Mouse (Mus musculus): ENCODE results near the gene Igll1.
"Not testable (repeated sequence)": the region's sequence is repeated elsewhere in the genome, so short reads cannot be mapped to it uniquely, and the experiment has no call there.

Igll1 gene

DNA sequence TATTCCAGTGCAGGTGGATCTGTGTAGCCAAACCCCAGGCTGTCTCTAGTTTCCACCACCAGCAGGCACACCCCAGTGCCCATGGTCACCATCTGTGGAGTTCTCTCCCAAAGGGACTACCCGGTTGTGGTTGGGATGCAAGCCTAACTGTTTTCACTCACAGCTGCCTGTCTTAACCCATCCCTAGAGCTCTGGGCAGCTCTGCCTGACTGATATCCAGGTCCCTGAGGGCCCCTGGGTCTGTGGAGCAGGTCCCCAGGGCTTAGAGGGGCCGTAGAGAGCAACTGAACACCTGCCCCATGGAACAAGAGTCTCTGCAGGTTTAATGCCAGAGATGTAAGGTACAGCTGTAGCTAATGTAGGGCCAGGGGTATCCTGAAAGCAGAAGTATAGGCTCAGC is at the start of gene Igll1:
Gene Igll1 (minus strand): TSS at position 8 of the 400 bp plus-strand sequence.
- DNase-seq (ENCODE audit: low read depth, low spot score), result no peak

- peak; percentile 73 for DNase-seq (ENCODE audit: low read depth, low spot score)
Observed at GRCm38 (mm10) chr16:16913440-16913839, 49.7 kb upstream of the Igll1 start.

DNA sequence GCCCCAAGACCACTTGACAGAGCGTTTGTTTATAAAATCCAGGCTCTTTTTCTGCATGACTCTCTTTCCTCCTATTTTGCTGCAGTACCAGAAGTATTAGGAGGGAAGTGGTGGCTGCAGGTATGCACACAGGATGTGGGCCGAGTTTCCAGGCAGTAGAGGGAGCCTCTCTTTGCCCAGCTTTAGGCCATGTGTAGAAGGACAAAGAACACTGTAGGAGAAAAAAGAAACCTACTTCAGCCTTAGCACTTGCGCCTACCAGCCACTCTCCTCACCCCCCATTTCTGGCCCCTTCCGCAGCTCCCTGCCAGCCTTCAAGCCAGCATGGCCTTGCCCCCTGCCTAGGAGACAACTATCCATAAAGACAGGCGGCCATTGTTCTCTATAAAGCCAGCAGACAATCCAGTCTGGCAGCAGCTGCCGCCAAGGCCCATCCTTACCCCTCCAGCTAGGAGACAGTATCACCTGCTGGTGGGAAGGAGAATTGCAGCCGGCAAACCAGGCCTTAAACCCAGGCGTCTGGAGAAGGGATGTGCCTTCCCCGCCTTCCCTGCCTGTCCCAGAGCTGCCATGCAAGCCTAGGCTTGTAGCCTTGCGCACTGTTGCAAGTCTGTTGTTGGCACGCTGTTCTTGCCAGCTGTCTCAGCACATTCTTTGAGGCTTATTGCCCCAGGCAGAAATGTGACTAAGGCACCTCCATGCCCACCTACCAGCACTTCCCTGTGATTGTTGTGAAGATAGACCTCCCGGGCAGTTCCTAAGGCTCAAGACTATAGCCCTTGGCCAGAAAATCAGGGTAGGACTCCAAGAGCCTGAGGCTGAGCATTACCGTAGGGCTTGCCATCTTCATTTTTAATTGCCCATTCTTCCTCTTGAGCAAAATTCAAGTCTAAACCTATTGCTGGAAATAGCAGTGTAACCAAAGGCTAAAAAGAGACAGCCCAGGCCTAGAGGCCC is 48.1 kb upstream of the Igll1 start:
- DNase-seq (ENCODE audit: low read depth, low spot score), result peak; percentile 93

DNA sequence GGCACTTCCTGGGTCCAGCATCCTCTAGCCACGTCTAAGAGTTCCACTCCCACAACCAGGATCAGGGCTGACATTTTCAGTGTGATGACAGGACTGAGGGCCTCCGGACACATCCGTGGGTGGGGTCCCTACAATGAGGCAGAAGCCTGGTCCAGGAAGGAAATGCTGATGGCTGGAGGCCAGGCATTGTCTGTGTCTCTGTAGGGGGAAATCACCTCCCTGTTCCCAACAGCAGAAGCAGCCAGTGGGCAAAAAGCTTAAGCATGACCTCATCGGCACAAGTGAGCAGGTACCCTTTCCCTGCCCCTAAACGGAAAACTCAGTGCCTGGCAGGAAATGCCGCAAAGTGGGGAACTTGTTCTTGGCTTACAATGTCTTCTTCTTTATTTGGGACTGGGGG is 44.0 kb upstream of the Igll1 start:
- no peak for DNase-seq (ENCODE audit: low read depth, low spot score)

DNA sequence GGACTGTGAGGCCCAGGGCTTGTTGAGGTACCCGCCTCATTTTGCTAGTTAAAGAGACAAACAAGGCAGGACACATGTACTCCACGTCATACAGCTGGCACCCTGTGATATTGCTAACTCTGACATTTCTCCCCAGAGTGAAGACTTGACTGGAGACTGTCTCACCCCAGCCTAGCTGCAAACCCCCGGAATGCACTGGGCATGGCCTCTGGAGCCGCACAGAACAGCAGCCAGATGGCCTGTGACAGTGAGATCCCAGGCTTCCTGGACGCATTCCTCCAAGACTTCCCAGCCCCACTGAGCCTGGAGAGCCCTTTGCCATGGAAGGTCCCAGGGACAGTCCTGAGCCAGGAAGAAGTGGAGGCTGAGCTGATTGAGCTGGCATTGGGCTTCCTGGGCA is 39.4 kb upstream of the Igll1 start:
- no peak for DNase-seq (ENCODE audit: low read depth, low spot score)

DNA sequence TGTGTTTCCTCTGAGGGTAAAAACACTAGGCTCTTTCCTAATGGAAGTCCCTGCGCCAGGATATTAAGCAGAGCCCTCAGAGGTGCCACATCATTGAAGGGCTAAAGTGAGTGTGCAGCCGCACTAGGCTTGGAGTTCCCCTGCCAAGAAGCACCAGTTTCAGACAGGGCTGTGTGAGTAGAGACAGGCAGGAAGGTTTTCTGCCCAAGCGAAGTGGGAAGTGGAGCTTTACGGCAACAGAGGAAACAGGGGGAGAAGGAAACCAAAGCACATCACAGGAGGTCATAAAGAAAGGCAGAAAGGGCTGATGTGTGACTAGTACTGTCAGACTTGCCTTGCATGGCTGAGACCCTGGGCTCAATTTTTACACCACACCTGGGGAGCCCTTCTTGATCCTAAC is 38.5 kb upstream of the Igll1 start:
- DNase-seq (ENCODE audit: low read depth, low spot score), result no peak

DNA sequence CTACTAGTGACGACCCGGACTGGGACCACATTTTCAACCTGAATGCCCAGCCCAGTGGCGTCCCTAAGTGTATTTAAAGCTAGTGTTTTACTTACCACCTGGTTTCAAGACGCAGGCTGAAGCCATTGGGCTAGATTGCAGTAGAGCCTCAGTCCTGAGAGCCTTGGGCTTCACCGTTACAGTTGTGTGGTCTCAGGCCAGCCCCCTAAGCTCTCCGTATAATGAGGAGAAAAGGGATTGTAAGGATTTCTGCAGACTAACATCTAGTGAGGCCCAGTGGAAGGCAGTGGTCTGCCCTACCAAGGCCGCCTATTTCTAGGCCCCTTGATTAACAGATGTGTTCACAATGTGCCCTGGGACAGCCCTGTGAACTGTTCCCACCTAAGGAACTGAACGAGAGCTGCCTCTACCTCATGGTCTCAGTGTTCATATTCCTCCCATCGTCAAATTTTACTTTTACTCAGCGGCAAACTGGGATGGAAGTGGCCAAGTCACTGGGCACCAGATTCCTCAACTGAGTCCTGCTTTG is 33.3 kb upstream of the Igll1 start:
- DNase-seq (ENCODE audit: low read depth, low spot score), result no peak

DNA sequence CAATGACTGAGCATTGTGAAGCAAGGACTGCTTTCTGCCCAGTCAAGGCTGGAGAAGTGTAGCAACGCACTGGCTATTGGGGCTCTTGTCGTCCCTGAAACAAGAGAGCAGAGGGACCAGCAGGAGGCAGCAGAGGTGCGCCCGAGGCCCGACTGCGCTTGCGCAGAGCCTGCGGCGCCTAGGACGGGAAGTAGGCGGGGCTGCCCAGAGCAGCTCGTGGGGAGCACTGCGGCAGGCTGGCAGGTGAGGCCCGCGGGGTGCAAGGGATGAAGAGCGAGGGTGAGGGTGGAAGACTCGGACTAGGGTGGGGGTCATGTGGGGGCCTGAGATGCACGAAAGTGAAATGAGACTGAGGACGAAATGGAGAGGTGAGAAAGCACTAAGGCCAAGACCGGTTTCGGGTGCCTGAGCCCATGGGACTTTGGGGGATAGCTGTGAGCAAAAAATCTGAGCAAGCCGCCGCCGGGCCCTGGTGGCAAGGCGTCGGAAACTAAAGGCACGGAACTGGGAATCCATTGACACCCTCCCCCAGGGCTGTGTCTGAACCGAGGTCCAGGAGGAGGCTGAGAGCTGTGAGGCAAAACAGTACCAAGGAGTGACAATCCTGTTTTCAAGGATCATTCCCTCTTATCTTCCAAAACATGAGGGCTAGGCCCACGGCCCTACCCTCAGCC is 32.7 kb upstream of the Igll1 start, which contains the start of gene Ppm1f:
Gene Ppm1f (plus strand): TSS at position 88 of the 674 bp plus-strand sequence.
- peak; percentile 97 for DNase-seq (ENCODE audit: low read depth, low spot score)

GRCm38 (mm10) chr16:16896015-16896381 is 32.2 kb upstream of the Igll1 start:
- DNase-seq (ENCODE audit: low read depth, low spot score), result no peak

- no peak for DNase-seq (ENCODE audit: low read depth, low spot score)
Observed at GRCm38 (mm10) chr16:16892366-16892765, 28.6 kb upstream of the Igll1 start.

GRCm38 (mm10) chr16:16888341-16888740 is 24.6 kb upstream of the Igll1 start:
- DNase-seq (ENCODE audit: low read depth, low spot score), result no peak

GRCm38 (mm10) chr16:16879025-16879424 is 15.2 kb upstream of the Igll1 start:
- DNase-seq (ENCODE audit: low read depth, low spot score), result no peak

GRCm38 (mm10) chr16:16870617-16871331 is 7.0 kb upstream of the Igll1 start, which contains the start of the genes Top3b and Vpreb1:
Top3b (plus strand) TSS chr16:16870736.
Vpreb1 (minus strand) TSS chr16:16870843.
- DNase-seq (ENCODE audit: low read depth, low spot score), result peak; percentile 99

DNA sequence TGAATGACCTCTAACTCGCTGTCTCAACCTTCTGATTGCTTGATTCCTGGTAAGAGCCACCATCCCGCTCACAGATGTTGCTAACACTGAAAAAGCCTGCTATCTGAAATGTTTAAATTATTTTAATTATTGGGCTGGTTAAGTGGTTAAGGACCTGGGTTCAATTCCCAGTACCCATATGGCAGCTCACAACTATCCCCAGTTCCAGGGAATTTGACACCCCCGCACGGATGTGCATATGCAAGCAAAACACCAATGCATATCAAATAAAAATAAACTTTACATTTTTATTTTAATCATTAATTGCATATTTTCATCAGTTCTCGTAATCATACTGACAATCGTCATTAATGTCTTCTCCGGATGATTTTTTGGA is 6.4 kb upstream of the Igll1 start:
- DNase-seq (ENCODE audit: low read depth, low spot score), result no peak

DNA sequence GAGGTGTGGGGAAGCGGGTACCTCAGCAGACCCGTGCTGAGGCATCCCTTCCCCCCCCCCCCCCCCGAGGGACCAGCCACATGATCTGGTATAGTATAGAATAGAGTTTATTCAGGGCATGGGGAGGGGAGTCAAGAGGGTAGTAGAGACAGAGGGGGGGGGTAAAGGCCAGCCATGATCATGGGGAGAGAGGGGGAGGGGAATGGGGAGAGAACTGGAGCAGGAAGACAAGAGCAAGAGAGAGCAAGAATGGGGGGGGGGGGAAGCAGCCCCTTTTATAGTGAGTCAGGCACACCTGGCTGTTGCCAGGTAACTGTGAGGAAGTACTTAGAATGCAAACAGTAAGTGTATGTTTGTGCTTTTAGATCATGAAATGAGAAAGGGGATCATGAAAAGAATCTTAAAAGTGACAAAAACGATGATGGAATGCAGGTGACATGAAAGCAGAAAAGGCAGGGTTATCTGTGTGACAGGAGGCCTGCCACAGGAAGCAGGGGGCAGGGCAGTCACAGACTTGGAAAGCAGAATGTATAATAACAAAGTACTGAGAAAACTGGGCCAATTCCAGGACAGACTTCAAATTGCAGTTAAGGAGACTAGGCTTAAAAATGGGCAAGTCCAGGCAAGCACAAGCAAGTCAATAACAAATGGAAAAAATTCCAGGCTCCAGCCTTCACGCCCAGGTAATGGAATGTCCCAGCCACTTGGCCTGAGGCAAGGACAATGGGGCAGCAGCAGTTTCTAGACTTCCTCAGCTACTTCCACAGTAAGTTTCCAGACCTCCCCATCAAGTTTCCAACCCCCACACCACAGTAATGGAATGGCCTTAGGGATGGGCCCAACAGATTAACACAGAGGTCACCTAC is 2.1 kb upstream of the Igll1 start:
- no peak for DNase-seq (ENCODE audit: low read depth, low spot score)

GRCm38 (mm10) chr16:16865217-16865616 is 1.4 kb upstream of the Igll1 start:
- DNase-seq (ENCODE audit: low read depth, low spot score), result no peak

DNA sequence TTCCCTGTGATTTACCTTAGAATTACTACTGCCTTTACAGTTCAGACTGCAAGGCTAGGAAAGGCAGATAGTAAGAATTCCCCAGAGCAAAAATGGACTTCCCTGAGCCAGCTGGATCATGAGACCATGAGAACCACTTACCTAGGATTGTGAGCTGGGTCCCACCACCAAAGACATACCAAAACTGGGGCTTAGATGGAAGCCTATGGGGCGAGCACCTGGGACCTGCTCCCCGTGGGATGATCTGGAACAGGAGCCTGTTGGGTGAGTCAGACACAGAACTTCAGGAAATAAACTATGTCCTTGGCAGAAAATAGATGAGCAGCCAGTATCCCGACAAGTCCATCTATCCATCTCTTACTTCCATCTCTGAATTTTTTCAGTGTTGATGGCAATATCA is 1.5 kb downstream of the Igll1 start:
- no peak for DNase-seq (ENCODE audit: low read depth, low spot score)

DNA sequence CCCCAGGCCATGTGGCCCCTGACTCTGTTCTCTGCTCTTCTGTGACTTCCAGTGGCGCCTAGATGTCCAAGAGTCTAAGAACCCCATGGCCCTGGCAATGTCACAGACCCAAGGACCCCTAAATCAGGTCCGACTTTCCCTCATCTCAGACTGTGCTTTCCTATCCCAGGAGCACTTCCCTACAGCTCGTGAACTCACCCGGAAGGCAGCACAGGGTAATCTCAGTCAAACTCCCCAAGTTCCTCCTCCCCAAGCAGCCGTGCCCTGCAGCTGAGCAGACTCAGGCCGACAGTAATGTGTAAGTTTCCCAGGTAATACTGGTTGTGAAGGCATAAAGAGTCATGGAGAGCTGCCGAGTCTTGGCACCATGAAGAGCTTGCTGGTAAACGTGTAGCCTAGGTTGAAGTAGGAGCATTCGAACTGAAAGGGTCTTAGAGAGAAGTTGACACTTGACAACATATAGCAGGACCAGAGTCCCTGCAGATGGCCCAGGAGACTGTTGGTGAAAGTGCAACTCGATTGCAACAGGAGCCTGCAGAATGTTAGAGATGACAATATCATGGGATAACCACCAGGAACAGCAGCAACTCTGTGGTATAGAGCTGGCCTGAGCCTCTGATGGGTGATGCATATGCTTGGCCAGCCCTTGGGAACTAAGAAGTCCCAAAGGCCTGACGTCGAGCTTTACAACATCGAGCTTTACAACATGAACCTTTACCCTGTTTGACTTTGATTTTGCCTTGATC is 6.9 kb downstream of the Igll1 start:
- DNase-seq (ENCODE audit: low read depth, low spot score), result no peak

- DNase-seq (ENCODE audit: low read depth, low spot score), result not testable (repeated sequence)
Observed at GRCm38 (mm10) chr16:16856054-16856453, 7.7 kb downstream of the Igll1 start.

GRCm38 (mm10) chr16:16855541-16855940 is 8.2 kb downstream of the Igll1 start:
- DNase-seq (ENCODE audit: low read depth, low spot score), result peak; percentile 75

Data from brain, adult 2 months (tissue).